Mouse (Mus musculus): Measurements from ENCODE around the gene D10Wsu102e. TPM values are rescaled to one million over a fixed set of nuclear protein-coding genes. Genes with fewer than 3 reads are reported as not detected.
"Not testable (repeated sequence)": the region's sequence is repeated elsewhere in the genome, so short reads cannot be mapped to it uniquely, and the experiment has no call there.

D10Wsu102e gene
- polyA plus RNA-seq, 1 experiment from 2014 or later = 1.1 TPM

DNA sequence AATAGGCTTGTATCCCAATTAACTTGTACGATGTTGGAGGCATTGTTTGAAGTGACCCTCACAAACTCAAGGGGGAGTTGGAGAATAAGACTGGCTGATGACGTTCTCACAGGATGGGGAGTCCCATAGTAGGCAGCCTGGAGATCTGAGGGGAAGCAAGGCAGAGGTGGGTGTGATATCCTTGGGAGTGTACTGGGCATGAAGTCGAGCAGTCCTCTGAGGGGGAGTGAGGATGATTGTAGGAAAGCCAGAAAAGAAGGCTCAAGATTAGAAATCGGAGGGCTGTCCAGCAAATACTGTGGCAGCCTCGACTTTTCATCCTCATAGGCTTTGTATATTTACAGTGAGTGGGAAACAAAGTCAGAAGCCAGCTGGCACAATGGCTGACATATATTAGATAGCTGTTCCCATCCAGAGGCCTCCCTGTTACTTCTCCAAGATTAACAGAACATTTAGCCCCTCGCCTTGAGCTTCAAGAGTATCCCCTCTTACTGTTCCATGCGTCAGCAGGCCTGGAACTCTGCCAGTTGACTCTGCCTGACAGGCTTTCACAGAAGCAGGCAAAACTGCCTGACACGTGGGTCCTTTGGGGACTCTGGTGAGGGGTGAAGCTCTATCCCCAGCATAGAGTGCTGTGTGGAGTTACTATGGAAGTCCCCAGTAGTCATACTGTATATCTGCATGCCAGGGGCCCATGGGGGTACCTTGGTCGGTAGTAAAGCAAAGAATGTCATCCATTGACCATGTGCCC is 18.2 kb downstream of the D10Wsu102e start:
- 82% methylated on average over 9 of the region's 9 CpGs for WGBS
- Histone ChIP-seq H3K4me2 (replicated peaks) (no peak overlapping the region), H3K4me3 (replicated peaks; ENCODE audit: low read length) (no peak overlapping the region), H3K9ac (no peak overlapping the region), H3K9me3 (ENCODE audit: control insufficient read depth, low read length) (0 out of 2 replicates have a peak, but pooled peaks cover 7% of the 10 kb centered on the region), H3K27me3 (ENCODE audit: control insufficient read depth, insufficient read depth, low read length) (no peaks in the 10 kb centered on the region), H3K27ac (no peak overlapping the region), H3K4me1 (replicated peaks; ENCODE audit: control insufficient read depth, insufficient read depth, low read length) (no peaks in the 10 kb centered on the region), H3K36me3 (replicated peaks; ENCODE audit: control insufficient read depth, insufficient read depth) (peaks cover 19% of the 10 kb centered on the region)
- ATAC-seq (ENCODE audit: low FRiP score) = no peak
- DNase-seq (ENCODE audit: low spot score) = no peak

- DNase-seq (ENCODE audit: low spot score) = no peak
These were observed 20.5 kb downstream of the D10Wsu102e start for GRCm38 (mm10) chr10:83380501-83380900.

GRCm38 (mm10) chr10:83382528-83382927 is 22.5 kb downstream of the D10Wsu102e start:
- no peak overlapping the region for H3K4me2 ChIP-seq (replicated peaks)
- H3K4me3 ChIP-seq (replicated peaks; ENCODE audit: low read length) = no peak overlapping the region
- no peaks in the 10 kb centered on the region for H3K4me1 ChIP-seq (replicated peaks; ENCODE audit: control insufficient read depth, insufficient read depth, low read length)
- DNase-seq (ENCODE audit: low spot score) (no peak), ATAC-seq (ENCODE audit: low FRiP score) (no peak)
- no peak overlapping the region for H3K9ac ChIP-seq
- 0 out of 2 replicates have a peak, but pooled peaks cover 7% of the 10 kb centered on the region for H3K9me3 ChIP-seq (ENCODE audit: control insufficient read depth, low read length)
- 93% methylated on average over 4 of the region's 4 CpGs for WGBS
- H3K27ac ChIP-seq = no peak overlapping the region
- peaks cover 14% of the 10 kb centered on the region for H3K36me3 ChIP-seq (replicated peaks; ENCODE audit: control insufficient read depth, insufficient read depth)
- H3K27me3 ChIP-seq (ENCODE audit: control insufficient read depth, insufficient read depth, low read length) = no peaks in the 10 kb centered on the region

More at GRCm38 (mm10) chr10:83380501-83380900, 20.5 kb downstream of the D10Wsu102e start:
- 0 out of 2 replicates have a peak, but pooled peaks cover 7% of the 10 kb centered on the region for H3K9me3 ChIP-seq (ENCODE audit: control insufficient read depth, low read length)
- no peak overlapping the region for H3K4me3 ChIP-seq (replicated peaks; ENCODE audit: low read length)
- ATAC-seq (ENCODE audit: low FRiP score) = no peak
- no peak overlapping the region for H3K4me2 ChIP-seq (replicated peaks)
- H3K4me1 ChIP-seq (replicated peaks; ENCODE audit: control insufficient read depth, insufficient read depth, low read length) = no peaks in the 10 kb centered on the region
- no peak overlapping the region for H3K27ac ChIP-seq
- peaks cover 14% of the 10 kb centered on the region for H3K36me3 ChIP-seq (replicated peaks; ENCODE audit: control insufficient read depth, insufficient read depth)
- H3K9ac ChIP-seq = no peak overlapping the region
- H3K27me3 ChIP-seq (ENCODE audit: control insufficient read depth, insufficient read depth, low read length) = no peaks in the 10 kb centered on the region
- WGBS = 98% methylated on average over 2 of the region's 2 CpGs

- Histone ChIP-seq H3K36me3 (replicated peaks; ENCODE audit: control insufficient read depth, insufficient read depth) (peaks cover 14% of the 10 kb centered on the region), H3K9ac (no peak overlapping the region), H3K27me3 (ENCODE audit: control insufficient read depth, insufficient read depth, low read length) (no peaks in the 10 kb centered on the region), H3K9me3 (ENCODE audit: control insufficient read depth, low read length) (0 out of 2 replicates have a peak, but pooled peaks cover 7% of the 10 kb centered on the region), H3K4me2 (replicated peaks) (no peak overlapping the region), H3K27ac (no peak overlapping the region), H3K4me3 (replicated peaks; ENCODE audit: low read length) (no peak overlapping the region), H3K4me1 (replicated peaks; ENCODE audit: control insufficient read depth, insufficient read depth, low read length) (no peaks in the 10 kb centered on the region)
- DNase-seq (ENCODE audit: low spot score) = no peak
- 82% methylated on average over 2 of the region's 2 CpGs for WGBS
- no peak for ATAC-seq (ENCODE audit: low FRiP score)
These were observed 23.0 kb downstream of the D10Wsu102e start for GRCm38 (mm10) chr10:83382988-83383387.

- H3K9me3 ChIP-seq (ENCODE audit: control insufficient read depth, low read length) = 0 out of 2 replicates have a peak, but pooled peaks cover 7% of the 10 kb centered on the region
- H3K27me3 ChIP-seq (ENCODE audit: control insufficient read depth, insufficient read depth, low read length) = no peaks in the 10 kb centered on the region
- ATAC-seq (ENCODE audit: low FRiP score) = no peak
- H3K4me2 ChIP-seq (replicated peaks) = no peak overlapping the region
- no peaks in the 10 kb centered on the region for H3K4me1 ChIP-seq (replicated peaks; ENCODE audit: control insufficient read depth, insufficient read depth, low read length)
- no peak overlapping the region for H3K4me3 ChIP-seq (replicated peaks; ENCODE audit: low read length)
- H3K36me3 ChIP-seq (replicated peaks; ENCODE audit: control insufficient read depth, insufficient read depth) = peaks cover 14% of the 10 kb centered on the region
- WGBS = 89% methylated on average over 13 of the region's 13 CpGs
- H3K9ac ChIP-seq = no peak overlapping the region
- DNase-seq (ENCODE audit: low spot score) = no peak
- no peak overlapping the region for H3K27ac ChIP-seq
These were observed 23.8 kb downstream of the D10Wsu102e start for GRCm38 (mm10) chr10:83383863-83384262.

DNA sequence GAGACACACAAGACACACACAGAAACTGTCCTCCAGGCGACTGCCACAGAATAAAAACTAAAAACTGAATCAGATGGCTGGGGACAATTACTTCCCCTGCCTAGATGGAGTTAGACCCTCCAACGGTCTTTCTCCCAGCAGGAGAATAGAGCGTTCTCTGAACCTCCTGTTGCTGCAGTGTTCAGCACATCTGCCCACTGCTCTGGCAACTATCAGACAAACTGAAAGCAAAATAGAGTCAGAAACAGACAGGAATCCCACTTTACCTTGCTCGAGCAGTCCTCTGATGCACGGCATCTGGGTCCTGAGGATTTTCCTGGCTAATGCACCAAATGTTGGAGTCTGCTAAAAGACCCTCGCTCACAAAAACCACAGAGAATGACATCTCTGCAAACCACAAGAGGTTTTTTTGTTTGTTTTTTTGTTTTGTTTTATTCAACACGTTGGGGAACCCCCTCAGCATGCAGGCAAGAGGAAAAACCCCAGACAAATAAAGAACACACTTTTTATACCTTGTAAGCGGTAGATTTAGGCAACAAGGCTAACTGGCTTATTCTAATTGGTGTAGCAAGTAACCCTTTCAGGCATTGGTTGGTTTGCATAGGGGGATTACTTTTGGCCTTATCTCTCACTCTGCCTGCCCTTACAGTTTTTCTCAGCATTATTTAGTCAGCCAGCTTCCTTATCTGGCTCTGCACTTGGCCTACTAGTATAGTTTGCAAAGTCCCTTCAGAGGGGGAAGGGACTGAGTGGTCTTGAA is 24.6 kb downstream of the D10Wsu102e start:
- Histone ChIP-seq H3K4me1 (replicated peaks; ENCODE audit: control insufficient read depth, insufficient read depth, low read length) (no peaks in the 10 kb centered on the region), H3K27me3 (ENCODE audit: control insufficient read depth, insufficient read depth, low read length) (no peaks in the 10 kb centered on the region), H3K36me3 (replicated peaks; ENCODE audit: control insufficient read depth, insufficient read depth) (peaks cover 14% of the 10 kb centered on the region), H3K9me3 (ENCODE audit: control insufficient read depth, low read length) (0 out of 2 replicates have a peak, but pooled peaks cover 7% of the 10 kb centered on the region), H3K4me2 (replicated peaks) (no peak overlapping the region), H3K27ac (no peak overlapping the region), H3K9ac (no peak overlapping the region), H3K4me3 (replicated peaks; ENCODE audit: low read length) (no peak overlapping the region)
- WGBS = 92% methylated on average over 8 of the region's 8 CpGs
- no peak for ATAC-seq (ENCODE audit: low FRiP score)
- no peak for DNase-seq (ENCODE audit: low spot score)

DNA sequence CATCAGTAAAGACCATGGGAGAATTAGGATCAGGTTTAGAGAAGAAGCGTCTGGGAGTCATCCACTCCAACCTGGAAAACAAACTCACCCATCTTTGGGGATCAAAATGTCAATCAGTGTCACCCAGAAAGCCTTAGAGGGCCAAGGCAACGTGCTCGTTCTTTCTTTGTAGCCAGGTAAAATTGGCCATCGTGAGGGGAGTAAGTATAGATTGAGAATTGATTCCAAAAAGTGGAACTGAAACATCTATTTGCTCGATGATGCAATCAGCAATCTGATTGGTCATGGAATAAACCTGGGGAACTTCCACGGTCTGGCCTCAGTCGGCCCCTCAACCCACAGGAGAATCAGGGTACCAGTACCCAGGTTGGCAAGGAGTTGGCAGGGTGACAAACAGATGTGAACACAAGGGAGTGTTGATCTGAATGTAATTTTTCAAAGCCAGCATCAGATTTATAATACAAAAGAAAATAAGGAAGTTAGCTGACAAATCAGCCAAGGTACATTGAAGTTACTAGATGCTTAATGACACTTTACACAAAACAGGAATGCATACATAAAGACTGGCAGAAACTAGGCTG is 25.4 kb downstream of the D10Wsu102e start:
- H3K9me3 ChIP-seq (ENCODE audit: control insufficient read depth, low read length) = 0 out of 2 replicates have a peak, but pooled peaks cover 3% of the 10 kb centered on the region
- 98% methylated on average over 7 of the region's 7 CpGs for WGBS
- H3K4me2 ChIP-seq (replicated peaks) = no peak overlapping the region
- DNase-seq (ENCODE audit: low spot score) (no peak), ATAC-seq (ENCODE audit: low FRiP score) (no peak)
- H3K36me3 ChIP-seq (replicated peaks; ENCODE audit: control insufficient read depth, insufficient read depth) = peaks cover 14% of the 10 kb centered on the region; the same call in 1 of the 2 replicates
- H3K27ac ChIP-seq = no peak overlapping the region
- H3K27me3 ChIP-seq (ENCODE audit: control insufficient read depth, insufficient read depth, low read length) = no peaks in the 10 kb centered on the region
- no peak overlapping the region for H3K9ac ChIP-seq
- no peak overlapping the region for H3K4me3 ChIP-seq (replicated peaks; ENCODE audit: low read length)
- no peaks in the 10 kb centered on the region for H3K4me1 ChIP-seq (replicated peaks; ENCODE audit: control insufficient read depth, insufficient read depth, low read length)

GRCm38 (mm10) chr10:83397336-83397735 is 37.3 kb downstream of the D10Wsu102e start:
- ATAC-seq (ENCODE audit: low FRiP score) (no peak), DNase-seq (ENCODE audit: low spot score) (no peak)
- Histone ChIP-seq H3K9ac (no peak overlapping the region), H3K4me3 (replicated peaks; ENCODE audit: low read length) (no peak overlapping the region), H3K4me1 (replicated peaks; ENCODE audit: control insufficient read depth, insufficient read depth, low read length) (no peaks in the 10 kb centered on the region), H3K9me3 (ENCODE audit: control insufficient read depth, low read length) (no peaks in the 10 kb centered on the region), H3K27ac (no peak overlapping the region), H3K4me2 (replicated peaks) (no peak overlapping the region), H3K27me3 (ENCODE audit: control insufficient read depth, insufficient read depth, low read length) (no peaks in the 10 kb centered on the region), H3K36me3 (replicated peaks; ENCODE audit: control insufficient read depth, insufficient read depth) (no peaks in the 10 kb centered on the region)
- 98% methylated on average over 2 of the region's 2 CpGs for WGBS

DNA sequence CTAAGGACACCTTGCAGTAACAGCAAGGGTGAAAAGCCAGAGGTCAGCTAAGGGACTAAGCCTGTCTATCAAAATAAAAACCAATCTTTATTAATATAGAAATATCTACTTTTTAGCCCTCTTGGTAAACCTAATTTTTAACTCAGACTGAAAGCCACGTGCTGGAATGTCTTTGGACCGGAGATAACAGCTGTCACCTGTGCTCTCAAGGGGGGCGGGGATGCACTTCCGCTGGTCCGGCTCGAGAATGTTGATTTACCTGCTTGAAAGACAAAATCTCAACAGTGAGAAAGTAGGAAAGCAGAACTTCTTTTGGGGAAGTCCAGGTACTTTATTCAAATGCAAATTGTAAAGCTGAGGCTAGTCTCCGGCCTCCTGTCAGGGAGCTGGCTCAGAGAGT is 40.9 kb downstream of the D10Wsu102e start:
- H3K27me3 ChIP-seq (ENCODE audit: control insufficient read depth, insufficient read depth, low read length); H3K27ac ChIP-seq; ATAC-seq (ENCODE audit: low FRiP score); H3K4me1 ChIP-seq (replicated peaks; ENCODE audit: control insufficient read depth, insufficient read depth, low read length); H3K9ac ChIP-seq; H3K9me3 ChIP-seq (ENCODE audit: control insufficient read depth, low read length); H3K4me3 ChIP-seq (replicated peaks; ENCODE audit: low read length); H3K4me2 ChIP-seq (replicated peaks); DNase-seq (ENCODE audit: low spot score); H3K36me3 ChIP-seq (replicated peaks; ENCODE audit: control insufficient read depth, insufficient read depth): not testable (repeated sequence)
- whole genome bisulfite sequencing = 92% methylated on average over 6 of the region's 7 CpGs

Measured in hindbrain, embryonic 14.5 days (tissue).